Mouse (Mus musculus) intestine, embryonic 15.5 days (tissue): ENCODE data around the gene Tmco3. TPM values are rescaled to one million over a fixed set of nuclear protein-coding genes. Genes with fewer than 3 reads are reported as not detected.

Experiments used
- ATAC-seq: fragments of 200-750 bp; cut with Nextera tagmentation; 2 replicates; pipeline ENCODE4 v1.8.0; 2017; ENCODE audit warnings: moderate TSS enrichment, moderate library complexity
- H3K27ac ChIP-seq: fragments of 300-500 bp; sonication (generic); 2 replicates; pipeline ENCODE4 v1.5.1; 2015; ENCODE audit warnings: mild to moderate bottlenecking, inconsistent platforms
- H3K27me3 ChIP-seq: fragments of 300-500 bp; sonication (generic); replicated peaks from 2 replicates; pipeline ENCODE4 v1.6.1; 2015; ENCODE audit warnings: inconsistent platforms
- H3K36me3 ChIP-seq: fragments of 300-500 bp; sonication (generic); 2 replicates; pipeline ENCODE4 v1.6.1; 2015; ENCODE audit warnings: inconsistent platforms
- H3K4me1 ChIP-seq: fragments of 300-500 bp; sonication (generic); replicated peaks from 2 replicates; pipeline ENCODE4 v1.6.1; 2015; ENCODE audit warnings: inconsistent platforms
- H3K4me2 ChIP-seq: fragments of 300-500 bp; sonication (generic); replicated peaks from 2 replicates; pipeline ENCODE4 v1.6.1; 2015; ENCODE audit warnings: mild to moderate bottlenecking, inconsistent platforms
- H3K4me3 ChIP-seq: fragments of 300-500 bp; sonication (generic); replicated peaks from 2 replicates; pipeline ENCODE4 v1.5.1; 2015; ENCODE audit warnings: inconsistent platforms
- H3K9ac ChIP-seq: fragments of 300-500 bp; sonication (generic); 2 replicates; pipeline ENCODE4 v1.6.1; 2015; ENCODE audit warnings: inconsistent platforms
- H3K9me3 ChIP-seq: fragments of 300-500 bp; sonication (generic); 2 replicates; pipeline ENCODE4 v1.6.1; 2016; ENCODE audit warnings: inconsistent platforms
- WGBS: fragments of 180-500 bp; shearing (Covaris S2); methylation state at CpG from one replicate; pipeline ENCODE4 v1.1.7; 2015; 5-methylcytosine and 5-hydroxymethylcytosine counted together
- polyA plus RNA-seq: library from polyadenylated mRNA; unstranded; fragments of >200 nt; fragmentation: Nextera tagmentation; extraction: Ambion mirVana; gene quantifications from 2 replicates; pipeline ENCODE4 v1.2.1, GENCODE M21; 2015

Gene Tmco3
- polyA plus RNA-seq, 1 experiment from 2014 or later: 30.7 TPM

GRCm38 (mm10) chr8:13283200-13283599 is 4.8 kb upstream of the Tmco3 start:
- no peaks in the 10 kb centered on the region for H3K9me3 ChIP-seq
- H3K27ac ChIP-seq: no peak overlapping the region
- 82% methylated on average over 1 of the region's 1 CpGs for WGBS
- no peak overlapping the region for H3K4me2 ChIP-seq
- H3K4me1 ChIP-seq: peaks cover 5% of the 10 kb centered on the region
- H3K9ac ChIP-seq: no peak overlapping the region
- H3K4me3 ChIP-seq: no peak overlapping the region
- H3K36me3 ChIP-seq: no peaks in the 10 kb centered on the region
- no peaks in the 10 kb centered on the region for H3K27me3 ChIP-seq
- no peak for ATAC-seq

GRCm38 (mm10) chr8:13287304-13287691 is 692 bp upstream of the Tmco3 start:
- ATAC-seq: peak; percentile 93
- Histone ChIP-seq H3K9ac (peak overlapping the region; percentile 79), H3K9me3 (no peaks in the 10 kb centered on the region), H3K27me3 (no peaks in the 10 kb centered on the region), H3K4me1 (peaks cover 5% of the 10 kb centered on the region), H3K4me3 (peak overlapping the region; percentile 81), H3K27ac (peak overlapping the region; percentile 95), H3K36me3 (no peaks in the 10 kb centered on the region), H3K4me2 (peak overlapping the region; percentile 94)
- under 1% methylated on average over 34 of the region's 34 CpGs for WGBS

DNA sequence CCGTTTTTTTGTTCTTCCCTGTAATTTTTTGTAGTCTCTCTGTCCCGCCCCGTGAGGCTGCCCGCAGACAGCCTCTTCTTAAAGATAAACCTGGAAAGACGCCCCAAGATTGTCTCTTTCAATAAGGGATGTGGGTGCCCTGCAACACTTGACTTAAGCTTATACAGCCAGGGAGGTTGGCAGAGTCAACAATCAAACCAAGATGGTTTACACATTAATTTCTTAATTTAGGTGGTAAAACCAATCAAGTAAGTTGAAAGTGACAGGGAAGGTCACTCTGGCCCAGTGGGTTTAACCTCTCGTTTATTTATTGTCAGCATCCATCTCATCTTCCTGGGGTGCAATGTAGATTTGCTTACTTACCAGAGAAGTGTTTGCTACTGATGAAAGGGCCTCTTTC is 656 bp downstream of the Tmco3 start:
- no peak for ATAC-seq

GRCm38 (mm10) chr8:13292364-13292763 is 4.4 kb downstream of the Tmco3 start:
- Histone ChIP-seq H3K9ac (no peak overlapping the region), H3K27ac (no peak overlapping the region), H3K4me1 (no peaks in the 10 kb centered on the region), H3K9me3 (no peaks in the 10 kb centered on the region), H3K27me3 (no peaks in the 10 kb centered on the region), H3K4me2 (no peak overlapping the region), H3K36me3 (peaks cover 24% of the 10 kb centered on the region), H3K4me3 (no peak overlapping the region)
- no peak for ATAC-seq
- 31% methylated on average over 9 of the region's 9 CpGs for WGBS

More for the DNA sequence above, 656 bp downstream of the Tmco3 start:
- H3K27me3 ChIP-seq: no peaks in the 10 kb centered on the region
- H3K36me3 ChIP-seq: peaks cover 7% of the 10 kb centered on the region; the same call in 1 of the 2 replicates
- H3K4me1 ChIP-seq: peaks cover 5% of the 10 kb centered on the region
- H3K4me2 ChIP-seq: peak overlapping the region; percentile 94
- peak overlapping the region; percentile 79 for H3K9ac ChIP-seq
- 1% methylated on average over 6 of the region's 6 CpGs for WGBS
- no peaks in the 10 kb centered on the region for H3K9me3 ChIP-seq
- H3K27ac ChIP-seq: no peak overlapping the region
- H3K4me3 ChIP-seq: peak overlapping the region; percentile 81

DNA sequence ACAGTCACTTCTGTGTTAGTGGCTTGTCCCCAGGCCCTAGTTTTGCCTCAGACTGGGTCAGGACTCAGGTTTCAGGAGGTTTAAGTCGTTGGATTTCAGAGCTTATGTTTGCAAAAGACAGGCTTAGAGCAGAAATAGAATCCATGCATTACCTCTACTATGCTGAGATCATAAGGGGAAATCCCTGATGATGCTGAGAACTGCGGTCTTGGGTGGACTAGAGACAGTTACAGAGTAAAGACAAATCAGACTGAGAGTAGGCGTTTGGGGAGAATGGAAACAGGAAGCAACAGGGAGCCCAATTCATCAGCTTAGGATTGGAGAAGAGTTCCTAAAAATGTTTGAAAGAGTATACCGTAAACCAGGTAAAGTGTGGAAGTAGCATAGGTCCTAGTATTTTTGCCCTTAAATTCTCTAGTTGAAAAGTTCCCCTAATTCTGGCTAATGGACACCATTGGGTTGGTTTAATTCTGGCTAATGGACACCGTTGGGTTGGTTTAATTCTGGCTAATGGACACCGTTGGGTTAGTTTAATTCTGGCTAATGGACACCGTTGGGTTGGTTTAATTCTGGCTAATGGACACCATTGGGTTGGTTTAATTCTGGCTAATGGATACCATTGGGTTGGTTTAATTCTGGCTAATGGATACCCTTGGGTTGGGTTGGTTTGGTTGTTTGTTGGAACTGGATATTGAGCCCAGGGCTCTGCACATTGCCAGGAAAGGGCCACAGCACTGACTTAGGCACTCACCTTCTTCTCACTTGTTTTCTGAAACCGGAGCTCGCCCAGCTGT is 5.9 kb downstream of the Tmco3 start:
- Histone ChIP-seq H3K4me2 (no peak overlapping the region), H3K36me3 (peaks cover 28% of the 10 kb centered on the region), H3K27ac (no peak overlapping the region), H3K9ac (no peak overlapping the region), H3K9me3 (no peaks in the 10 kb centered on the region), H3K4me3 (no peak overlapping the region), H3K4me1 (no peaks in the 10 kb centered on the region), H3K27me3 (no peaks in the 10 kb centered on the region)
- 95% methylated on average over 9 of the region's 9 CpGs for WGBS
- ATAC-seq: no peak

DNA sequence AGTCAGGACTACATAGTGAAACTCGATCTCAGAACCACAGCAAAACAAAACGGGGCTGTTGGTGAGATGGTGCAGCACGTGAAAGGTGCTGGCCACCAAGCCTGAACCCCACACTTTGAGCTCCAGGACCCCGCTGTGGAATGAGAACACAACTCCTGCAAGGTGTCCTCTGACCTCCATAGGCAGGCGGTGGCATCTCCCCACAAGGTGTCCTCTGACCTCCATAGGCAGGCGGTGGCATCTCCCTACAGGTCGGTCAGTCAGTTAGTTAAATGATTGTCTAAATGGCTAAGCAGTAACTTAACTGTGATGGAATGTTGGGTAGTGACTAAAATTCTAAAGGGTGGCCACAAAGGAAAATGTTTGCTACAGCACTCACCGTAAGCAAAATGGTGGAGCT is 11.6 kb downstream of the Tmco3 start:
- Histone ChIP-seq H3K9ac (no peak overlapping the region), H3K9me3 (no peaks in the 10 kb centered on the region), H3K4me3 (no peak overlapping the region), H3K36me3 (peaks cover 39% of the 10 kb centered on the region), H3K27ac (no peak overlapping the region), H3K27me3 (no peaks in the 10 kb centered on the region), H3K4me1 (no peaks in the 10 kb centered on the region), H3K4me2 (no peak overlapping the region)
- 94% methylated on average over 8 of the region's 8 CpGs for WGBS
- no peak for ATAC-seq

DNA sequence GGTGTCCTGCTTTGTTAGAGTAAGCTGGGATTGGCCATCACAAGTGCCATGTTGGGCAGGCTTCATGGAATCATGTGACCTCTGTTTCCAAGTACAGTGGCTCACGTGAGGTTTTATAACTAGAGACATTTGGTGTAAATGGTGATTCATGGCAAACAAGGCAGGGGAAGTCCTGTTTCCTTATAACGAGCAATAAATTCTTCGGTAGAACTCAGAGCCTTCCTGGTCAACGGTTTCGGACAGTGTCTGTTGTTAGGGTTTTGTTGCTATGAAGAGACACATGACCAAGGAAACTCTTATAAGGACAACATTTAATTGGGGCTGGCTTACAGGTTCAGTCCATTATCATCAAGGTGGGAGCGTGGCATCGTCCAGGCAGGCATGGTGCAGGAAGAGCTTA is 13.0 kb downstream of the Tmco3 start:
- no peak for ATAC-seq
- Histone ChIP-seq H3K4me1 (no peaks in the 10 kb centered on the region), H3K36me3 (peaks cover 32% of the 10 kb centered on the region), H3K27ac (no peak overlapping the region), H3K9me3 (no peaks in the 10 kb centered on the region), H3K9ac (no peak overlapping the region), H3K4me2 (no peak overlapping the region), H3K27me3 (no peaks in the 10 kb centered on the region), H3K4me3 (no peak overlapping the region)
- 85% methylated on average over 7 of the region's 7 CpGs for WGBS

- Histone ChIP-seq H3K4me2 (no peak overlapping the region), H3K4me3 (no peak overlapping the region), H3K9ac (no peak overlapping the region), H3K9me3 (no peaks in the 10 kb centered on the region), H3K27me3 (no peaks in the 10 kb centered on the region), H3K4me1 (no peaks in the 10 kb centered on the region), H3K36me3 (0 out of 2 replicates have a peak, but pooled peaks cover 6% of the 10 kb centered on the region), H3K27ac (no peak overlapping the region)
- ATAC-seq: no peak
- WGBS: 95% methylated on average over 6 of the region's 6 CpGs
Observed at GRCm38 (mm10) chr8:13305459-13305858, 17.5 kb downstream of the Tmco3 start.

- Histone ChIP-seq H3K4me3 (no peak overlapping the region), H3K9ac (no peak overlapping the region), H3K27ac (no peak overlapping the region), H3K27me3 (no peaks in the 10 kb centered on the region), H3K4me2 (no peak overlapping the region), H3K4me1 (no peaks in the 10 kb centered on the region), H3K36me3 (0 out of 2 replicates have a peak, but pooled peaks cover 6% of the 10 kb centered on the region), H3K9me3 (no peaks in the 10 kb centered on the region)
- no peak for ATAC-seq
- 95% methylated on average over 4 of the region's 4 CpGs for WGBS
Observed at GRCm38 (mm10) chr8:13305884-13306283, 17.9 kb downstream of the Tmco3 start.

GRCm38 (mm10) chr8:13306309-13306909 is 18.4 kb downstream of the Tmco3 start:
- Histone ChIP-seq H3K4me3 (no peak overlapping the region), H3K9ac (no peak overlapping the region), H3K4me1 (no peaks in the 10 kb centered on the region), H3K27ac (no peak overlapping the region), H3K9me3 (no peaks in the 10 kb centered on the region), H3K4me2 (no peak overlapping the region), H3K27me3 (no peaks in the 10 kb centered on the region), H3K36me3 (0 out of 2 replicates have a peak, but pooled peaks cover 9% of the 10 kb centered on the region)
- WGBS: 72% methylated on average over 7 of the region's 7 CpGs
- no peak for ATAC-seq

GRCm38 (mm10) chr8:13306916-13307315 is 18.9 kb downstream of the Tmco3 start:
- Histone ChIP-seq H3K4me1 (no peaks in the 10 kb centered on the region), H3K4me3 (no peak overlapping the region), H3K9ac (no peak overlapping the region), H3K36me3 (0 out of 2 replicates have a peak, but pooled peaks cover 9% of the 10 kb centered on the region), H3K27me3 (no peaks in the 10 kb centered on the region), H3K27ac (no peak overlapping the region), H3K9me3 (no peaks in the 10 kb centered on the region), H3K4me2 (no peak overlapping the region)
- no peak for ATAC-seq
- 77% methylated on average over 9 of the region's 9 CpGs for WGBS

GRCm38 (mm10) chr8:13314922-13315321 is 26.9 kb downstream of the Tmco3 start:
- H3K9ac ChIP-seq: no peak overlapping the region
- no peak overlapping the region for H3K27ac ChIP-seq
- no peaks in the 10 kb centered on the region for H3K4me1 ChIP-seq
- H3K4me3 ChIP-seq: no peak overlapping the region
- ATAC-seq: no peak
- no peaks in the 10 kb centered on the region for H3K27me3 ChIP-seq
- H3K9me3 ChIP-seq: no peaks in the 10 kb centered on the region
- WGBS: 90% methylated on average over 3 of the region's 3 CpGs
- H3K36me3 ChIP-seq: 0 out of 2 replicates have a peak, but pooled peaks cover 5% of the 10 kb centered on the region
- H3K4me2 ChIP-seq: no peak overlapping the region
